Mouse (Mus musculus) CH12.LX (cell line): ENCODE measurements at regions not wholly inside any gene's neighbourhood (a gene's known extent, or its start where the extent isn't known, plus 50 kb on each side); places are given as distances from the start of the nearest gene placed in this dataset.

ENCODE experiments used
- CHD1 ChIP-seq: IDR thresholded peaks from 2 replicates; pipeline ENCODE4 v1.6.1; 2012; ENCODE audit warnings: low read depth, low read length, improper control_type of control experiment, inconsistent platforms
- CTCF ChIP-seq, 2 experiments: IDR thresholded peaks in 1 of 2; conservative IDR thresholded peaks in 1 of 2; 2 replicates each; pipeline ENCODE4 v1.5.1; 2011 to 2012; ENCODE audit warnings: low read depth in 2 of 2, low read length in 2 of 2, improper control_type of control experiment in 1 of 2, inconsistent platforms in 1 of 2, mild to moderate bottlenecking in 1 of 2, moderate library complexity in 1 of 2
- E2F4 ChIP-seq: IDR thresholded peaks from 2 replicates; pipeline ENCODE4 v1.6.1; 2011; ENCODE audit warnings: low read depth, low read length, improper control_type of control experiment; ENCODE audit not compliant: insufficient replicate concordance
- EP300 ChIP-seq: IDR thresholded peaks from 2 replicates; pipeline ENCODE4 v1.6.1; 2011; ENCODE audit warnings: low read length, improper control_type of control experiment
- ETS1 ChIP-seq: conservative IDR thresholded peaks from 2 replicates; pipeline ENCODE4 v1.6.1; 2012; ENCODE audit warnings: low read depth, mild to moderate bottlenecking, inconsistent platforms, low read length, improper control_type of control experiment, moderate library complexity
- MAX ChIP-seq: IDR thresholded peaks from 2 replicates; pipeline ENCODE4 v1.6.1; 2011; ENCODE audit warnings: low read length, improper control_type of control experiment
- POLR2A ChIP-seq: IDR thresholded peaks from 2 replicates; pipeline ENCODE4 v1.6.1; 2011; ENCODE audit warnings: low read depth, mild to moderate bottlenecking, improper control_type of control experiment, low read length
- RAD21 ChIP-seq: IDR thresholded peaks from 2 replicates; pipeline ENCODE4 v1.6.1; 2011; ENCODE audit warnings: low read depth, mild to moderate bottlenecking, low read length, improper control_type of control experiment, moderate library complexity
- SMC3 ChIP-seq: IDR thresholded peaks from 2 replicates; pipeline ENCODE4 v1.6.1; 2011; ENCODE audit warnings: low read depth, low read length, improper control_type of control experiment
- USF2 ChIP-seq: conservative IDR thresholded peaks from 2 replicates; pipeline ENCODE4 v1.6.1; 2011; ENCODE audit warnings: low read depth, low read length, improper control_type of control experiment
- ZNF384 ChIP-seq: IDR thresholded peaks from 2 replicates; pipeline ENCODE4 v1.6.1; 2012; ENCODE audit warnings: low read depth, low read length, improper control_type of control experiment, inconsistent platforms

GRCm38 (mm10) chr10:95016896-95017295 lies 72.3 kb upstream of the Plxnc1 start:
- no peak for TF ChIP-seq POLR2A
- TF ChIP-seq CTCF (conservative IDR thresholded peaks at IDR 0.05 in 1 of 2, IDR thresholded peaks at IDR 0.05 in 1 of 2; ENCODE audit: low read depth in 2 of 2, low read length in 2 of 2), result no peak
- no peak for TF ChIP-seq SMC3
- no peak for TF ChIP-seq ETS1
- TF ChIP-seq MAX, result no peak
- no peak for TF ChIP-seq ZNF384
- TF ChIP-seq USF2, result no peak
- no peak for TF ChIP-seq RAD21
- TF ChIP-seq EP300, result no peak
- TF ChIP-seq E2F4, result no peak
- TF ChIP-seq CHD1, result no peak
